In genomic region chr19:6956461-6956860, GRCm38 (mm10) we compare ENCODE assay signal across 25 mouse cellular contexts. TPM values are rescaled to one million over a fixed set of nuclear protein-coding genes. Genes with fewer than 3 reads are reported as not detected.
DNase-seq lines count a peak whose midpoint lies in the region; ATAC-seq and TF ChIP-seq lines count a peak whose summit lies in the region.
"Had no signal": no experiment of that assay in that cellular context is flagged by ENCODE, and none has a peak within 500 bp of the region (broad histone marks: within the 10 kb centered on the region; RNA-seq: fewer than 3 reads in every experiment).

No protein-coding gene starts in this region.

- peak; percentile 61 for DNase-seq in adrenal gland, postnatal 14 days
- no peak for DNase-seq in adrenal gland, adult 18-20 months (ENCODE audit: low spot score in 2 of 2)
- no peak for DNase-seq in heart, postnatal 36 days
- peak; percentile 75 for DNase-seq in MN1 (ENCODE audit: low spot score)
- DNase-seq: cerebellum, adult 18-20 months; cerebellum, adult 9-10 months; cerebellum, postnatal 14 days; gastrocnemius, postnatal 10 days; gastrocnemius, postnatal 36 days; heart, postnatal 10 days; heart, postnatal 4 days; kidney, adult 2 months had no signal

- peaks cover 50% of the 10 kb centered on the region; the same call in 1 of the 2 replicates for H3K36me3 ChIP-seq in heart, embryonic 15.5 days
- H3K36me3 ChIP-seq in E14TG2a.4 (ENCODE audit: insufficient read depth, low read length) = peaks cover 88% of the 10 kb centered on the region

- H3K4me1 ChIP-seq in heart, embryonic 15.5 days (replicated peaks) = peaks cover 43% of the 10 kb centered on the region
- H3K4me1 ChIP-seq in E14TG2a.4 (replicated peaks; ENCODE audit: low read depth, low read length) = peaks cover 74% of the 10 kb centered on the region

- WGBS in heart, embryonic 15.5 days = 82% methylated on average over 10 of the region's 10 CpGs

- ATAC-seq in heart, embryonic 15.5 days (replicated peaks; ENCODE audit: insufficient number of reproducible peaks, insufficient read depth, low FRiP score, low read depth) = no peak
- ATAC-seq: CD4-positive, CD25-positive, alpha-beta regulatory T cell, adult 4 months; forebrain, embryonic 13.5 days; forebrain, embryonic 16.5 days; hindbrain, embryonic 16.5 days; intestine, postnatal 0 days; Patski had no signal

- 0 out of 2 replicates have a peak overlapping the region, but pooled peaks have one; percentile 14 for H3K9ac ChIP-seq in heart, embryonic 15.5 days
- H3K9ac ChIP-seq: forebrain, embryonic 13.5 days had no signal

- no peak overlapping the region for H3K4me3 ChIP-seq in heart, embryonic 15.5 days
- 0 out of 2 replicates have a peak overlapping the region, but pooled peaks have one; percentile 17 for H3K4me3 ChIP-seq in E14TG2a.4 (replicated peaks; ENCODE audit: low read length)
- H3K4me3 ChIP-seq: forebrain, embryonic 10.5 days; forebrain, embryonic 13.5 days; hindbrain, embryonic 13.5 days had no signal

- no peak overlapping the region for H3K27ac ChIP-seq in heart, embryonic 15.5 days
- H3K27ac ChIP-seq: forebrain, embryonic 10.5 days; forebrain, embryonic 13.5 days; hindbrain, embryonic 13.5 days had no signal

- no peaks in the 10 kb centered on the region for H3K9me3 ChIP-seq in heart, embryonic 15.5 days (replicated peaks)
- H3K9me3 ChIP-seq in E14TG2a.4 (ENCODE audit: low read length) = no peaks in the 10 kb centered on the region
- H3K9me3 ChIP-seq: forebrain, embryonic 10.5 days; forebrain, embryonic 13.5 days; hindbrain, embryonic 13.5 days had no signal

- intact Hi-C loops in heart, postnatal 36 days (cut with DNase I) = no loop called here

- H3K4me2 ChIP-seq in heart, embryonic 15.5 days = no peak overlapping the region
- H3K4me2 ChIP-seq: forebrain, embryonic 13.5 days; hindbrain, embryonic 13.5 days had no signal

- TF ChIP-seq CTCF in E14TG2a.4 (conservative IDR thresholded peaks at IDR 0.05; ENCODE audit: low read length) = no peak

- no peaks in the 10 kb centered on the region for H3K27me3 ChIP-seq in heart, embryonic 15.5 days
- no peaks in the 10 kb centered on the region for H3K27me3 ChIP-seq in E14TG2a.4 (ENCODE audit: insufficient read depth, low read length)
- H3K27me3 ChIP-seq: forebrain, embryonic 13.5 days; hindbrain, embryonic 13.5 days; Patski had no signal

RNA-seq across cellular contexts. Expression of gene Gpr137, which starts 14.2 kb away (rescaled TPM):
- 43.0 and 43.3 TPM in 2 replicates for total RNA-seq in adrenal gland, postnatal 14 days (2021)
- 10 to 100 TPM; 56.4 to 56.8 TPM for total RNA-seq in adrenal gland, adult 18-20 months (2021)
- polyA plus RNA-seq in heart, embryonic 15.5 days (2015; fragmentation: Nextera tagmentation; extraction: Ambion mirVana) = 20.8 and 27.7 TPM in 2 replicates
- total RNA-seq in heart, postnatal 36 days (2021) = 10 to 100 TPM; 37.3 to 39.1 TPM

RNA-seq across cellular contexts. Expression of gene Bad, which starts 14.8 kb away (rescaled TPM):
- total RNA-seq in adrenal gland, postnatal 14 days (2021) = 43.0 and 45.0 TPM in 2 replicates
- total RNA-seq in adrenal gland, adult 18-20 months (2021) = 10 to 100 TPM; 45.5 to 46.0 TPM
- polyA plus RNA-seq in heart, embryonic 15.5 days (2015; fragmentation: Nextera tagmentation; extraction: Ambion mirVana) = 55.6 and 58.1 TPM in 2 replicates
- total RNA-seq in heart, postnatal 36 days (2021) = 10 to 100 TPM; 22.0 to 24.7 TPM

RNA-seq across cellular contexts. Expression of gene Ppp1r14b, which starts 18.3 kb away (rescaled TPM):
- 264 and 275 TPM in 2 replicates for total RNA-seq in adrenal gland, postnatal 14 days (2021)
- total RNA-seq in adrenal gland, adult 18-20 months (2021) = 100 to 1,000 TPM; 160 to 199 TPM
- 136 and 138 TPM in 2 replicates for polyA plus RNA-seq in heart, embryonic 15.5 days (2015; fragmentation: Nextera tagmentation; extraction: Ambion mirVana)
- total RNA-seq in heart, postnatal 36 days (2021) = 10 to 100 TPM; 77.3 to 95.8 TPM

RNA-seq across cellular contexts. Expression of gene Plcb3, which starts 19.8 kb away (rescaled TPM):
- 52.1 and 54.6 TPM in 2 replicates for total RNA-seq in adrenal gland, postnatal 14 days (2021)
- 10 to 100 TPM; 34.1 to 43.9 TPM for total RNA-seq in adrenal gland, adult 18-20 months (2021)
- 16.4 and 25.3 TPM in 2 replicates for polyA plus RNA-seq in heart, embryonic 15.5 days (2015; fragmentation: Nextera tagmentation; extraction: Ambion mirVana)
- 10 to 100 TPM; 17.0 to 18.5 TPM for total RNA-seq in heart, postnatal 36 days (2021)

RNA-seq across cellular contexts. Expression of gene Kcnk4, which starts 22.1 kb away (rescaled TPM):
- total RNA-seq in adrenal gland, postnatal 14 days (2021) = 0.93 TPM in 1 of 2 replicates, not detected in the other
- under 1 TPM; 0.23 to 0.35 TPM for total RNA-seq in adrenal gland, adult 18-20 months (2021)
- 0.14 and 1.1 TPM in 2 replicates for polyA plus RNA-seq in heart, embryonic 15.5 days (2015; fragmentation: Nextera tagmentation; extraction: Ambion mirVana)
- total RNA-seq in heart, postnatal 36 days (2021) = not detected
- total RNA-seq: gastrocnemius, adult 18-20 months; gastrocnemius, postnatal 10 days; gastrocnemius, postnatal 36 days; granulocyte monocyte progenitor cell, adult 5-6 weeks; heart, adult 8-10 months had no signal
- polyA plus RNA-seq: CD4-positive, CD25-positive, alpha-beta regulatory T cell, adult 4 months; forebrain, embryonic 13.5 days had no signal

Comparison
In these comparisons a context has a peak if more than half of its experiments do, and no peak if none do; other contexts are left out.
1. DNase-seq: peak in adrenal gland, postnatal 14 days (single experiment) and MN1 (single experiment); none in adrenal gland, adult 18-20 months (0 of 2) and heart, postnatal 36 days (0 of 2).